Mouse (Mus musculus) liver, adult 2 months (tissue): ENCODE results near the gene Klhl8.

Experiments
- CTCF ChIP-seq: fragments of 200-500 bp; IDR thresholded peaks from 2 replicates; pipeline ENCODE4 v1.5.1; 2011; ENCODE audit warnings: low read depth, low read length, control low read depth
- POLR2A ChIP-seq: fragments of 200-500 bp; IDR thresholded peaks from 2 replicates; pipeline ENCODE4 v1.6.1; 2011; ENCODE audit warnings: low read length, control low read depth; ENCODE audit not compliant: insufficient read depth; ENCODE audit errors: extremely low read depth

GRCm38 (mm10) chr5:103953135-103954083 is 42.4 kb upstream of the Klhl8 start:
- TF ChIP-seq CTCF: no peak
- TF ChIP-seq POLR2A: no peak
